17 mouse cellular contexts compared by ENCODE assay signal in genomic region chr9:54802749-54803679, GRCm38 (mm10). TPM values are rescaled to one million over a fixed set of nuclear protein-coding genes. Genes with fewer than 3 reads are reported as not detected.
A peak's percentile ranks its signal among the peaks of the same experiment; 100 is the strongest.
DNase-seq lines count a peak whose midpoint lies in the region; ATAC-seq and TF ChIP-seq lines count a peak whose summit lies in the region.
"Had no signal": no experiment of that assay in that cellular context is flagged by ENCODE, and none has a peak within 500 bp of the region (broad histone marks: within the 10 kb centered on the region; RNA-seq: fewer than 3 reads in every experiment).

No protein-coding gene starts in this region.

- H3K4me1 ChIP-seq in liver, postnatal 0 days (ENCODE audit: insufficient read depth): no peaks in the 10 kb centered on the region
- H3K4me1 ChIP-seq: heart, embryonic 15.5 days; liver, embryonic 12.5 days had no signal

- no peak overlapping the region for H3K9ac ChIP-seq in liver, postnatal 0 days (replicated peaks)
- H3K9ac ChIP-seq: heart, embryonic 15.5 days; kidney, embryonic 15.5 days; liver, embryonic 12.5 days had no signal

- no peak overlapping the region for H3K4me3 ChIP-seq in liver, postnatal 0 days (ENCODE audit: low read depth, low read length)
- H3K4me3 ChIP-seq: erythroblast, embryonic 14.5 days; heart, embryonic 15.5 days; kidney, embryonic 15.5 days; liver, embryonic 12.5 days had no signal

- no peaks in the 10 kb centered on the region for H3K9me3 ChIP-seq in liver, postnatal 0 days (ENCODE audit: low read length)
- H3K9me3 ChIP-seq: heart, embryonic 15.5 days; kidney, embryonic 15.5 days; liver, embryonic 12.5 days had no signal

- WGBS in liver, postnatal 0 days (ENCODE audit: insufficient replicate concordance): 59% methylated on average over 6 of the region's 6 CpGs

- no peak overlapping the region for H3K4me2 ChIP-seq in liver, postnatal 0 days (ENCODE audit: low read depth, low read length)
- H3K4me2 ChIP-seq: heart, embryonic 15.5 days; kidney, embryonic 15.5 days; liver, embryonic 12.5 days had no signal

- TF ChIP-seq EP300 in liver, postnatal 0 days (IDR thresholded peaks at IDR 0.05; ENCODE audit: low read depth): no peak

- H3K36me3 ChIP-seq in liver, postnatal 0 days (replicated peaks; ENCODE audit: insufficient read depth, low read length): no peaks in the 10 kb centered on the region
- H3K36me3 ChIP-seq: heart, embryonic 15.5 days; kidney, embryonic 15.5 days; liver, embryonic 12.5 days had no signal

- no peak for TF ChIP-seq CTCF in liver, postnatal 0 days (IDR thresholded peaks at IDR 0.05; ENCODE audit: low read depth)

- H3K27ac ChIP-seq in liver, postnatal 0 days (ENCODE audit: low read depth): no peak overlapping the region
- H3K27ac ChIP-seq: heart, embryonic 15.5 days; hindbrain, postnatal 0 days; kidney, embryonic 15.5 days; liver, embryonic 12.5 days; stomach, postnatal 0 days had no signal

- H3K27me3 ChIP-seq in liver, postnatal 0 days (ENCODE audit: insufficient read depth, low read length): no peaks in the 10 kb centered on the region
- H3K27me3 ChIP-seq: heart, embryonic 15.5 days; kidney, embryonic 15.5 days; liver, embryonic 12.5 days; Patski had no signal

- ATAC-seq in liver, postnatal 0 days: no peak
- ATAC-seq: hindbrain, postnatal 0 days; liver, embryonic 12.5 days; Patski had no signal

- DNase-seq in 3134 (ENCODE audit: extremely low read depth, insufficient read length, low spot score) (peak; percentile 79), 3T3-L1 (ENCODE audit: low read depth, low spot score) (peak; percentile 97)
- DNase-seq in embryo, embryonic 10 days (ENCODE audit: low spot score): peak; percentile 87
- peak; percentile 75 for DNase-seq in forelimb bud, embryonic 11.5 days (ENCODE audit: low read depth, low spot score)
- no peak for DNase-seq in cerebellum, postnatal 4 days (ENCODE audit: low spot score in 2 of 2)
- no peak for DNase-seq in T-cell, adult 2 months (ENCODE audit: low spot score)
- no peak for DNase-seq in liver, postnatal 0 days
- DNase-seq: adrenal gland, postnatal 25 days; cerebellum, adult 11 months; lung, postnatal 36 days had no signal

RNA-seq across cellular contexts. Expression of gene Crabp1, which starts 38.5 kb away (rescaled TPM):
- not detected in 2 replicates for polyA plus RNA-seq in liver, postnatal 0 days (2015; fragmentation: Nextera tagmentation; extraction: Ambion mirVana)
- polyA plus RNA-seq: erythroblast, embryonic 14.5 days; Patski had no signal

Comparison
In these comparisons a context has a peak if more than half of its experiments do, and no peak if none do; other contexts are left out.
1. DNase-seq: peak in 3134 (single experiment), 3T3-L1 (single experiment), embryo, embryonic 10 days (single experiment) and forelimb bud, embryonic 11.5 days (single experiment); none in cerebellum, postnatal 4 days (0 of 2), T-cell, adult 2 months (single experiment) and liver, postnatal 0 days (single experiment).